ENCODE assay signal across 7 mouse cellular contexts in the genomic region with DNA sequence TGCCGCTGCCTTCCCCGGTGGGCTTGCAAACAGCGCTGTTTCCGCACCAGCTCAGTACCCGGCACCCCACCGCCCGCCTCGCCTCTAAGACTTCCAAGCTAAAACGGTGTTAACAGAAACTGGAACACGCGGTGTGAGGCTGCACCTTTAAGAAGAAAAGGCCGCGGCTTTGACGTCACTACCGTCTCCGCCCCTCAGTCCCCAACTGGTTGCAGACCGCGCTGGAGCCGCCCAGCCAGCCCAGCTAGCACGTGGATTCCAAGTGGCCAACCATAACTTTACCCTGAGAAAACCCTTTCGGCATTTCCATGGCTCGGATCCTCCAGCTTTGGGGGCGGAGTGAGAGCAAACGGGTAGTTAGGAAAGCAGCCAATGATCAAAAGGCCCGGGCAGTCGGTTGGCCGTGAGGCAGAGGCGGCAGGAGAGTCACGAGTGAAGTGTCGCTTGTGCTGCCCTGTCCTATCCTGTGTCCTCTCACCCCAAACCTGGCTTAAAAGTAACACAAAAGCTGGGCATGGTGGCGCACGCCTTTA. TPM values are rescaled to one million over a fixed set of nuclear protein-coding genes. Genes with fewer than 3 reads are reported as not detected.
DNase-seq lines count a peak whose midpoint lies in the region; ATAC-seq lines count a peak whose summit lies in the region.

No protein-coding gene starts in this region.

- peak overlapping the region; percentile 83 for H3K4me2 ChIP-seq in embryonic facial prominence, embryonic 12.5 days (replicated peaks)
- H3K4me2 ChIP-seq in limb, embryonic 11.5 days (ENCODE audit: low read depth, severe bottlenecking): peak overlapping the region; percentile 87
- peak overlapping the region; percentile 79 for H3K4me2 ChIP-seq in midbrain, embryonic 14.5 days (ENCODE audit: low read length)

- WGBS in embryonic facial prominence, embryonic 12.5 days: under 1% methylated on average over 32 of the region's 32 CpGs
- under 1% methylated on average over 32 of the region's 32 CpGs for WGBS in limb, embryonic 11.5 days
- WGBS in midbrain, embryonic 14.5 days: under 1% methylated on average over 32 of the region's 32 CpGs

- H3K27me3 ChIP-seq in embryonic facial prominence, embryonic 12.5 days: no peaks in the 10 kb centered on the region
- H3K27me3 ChIP-seq in limb, embryonic 11.5 days (ENCODE audit: control insufficient read depth, insufficient read depth, low read length): no peaks in the 10 kb centered on the region
- no peaks in the 10 kb centered on the region for H3K27me3 ChIP-seq in midbrain, embryonic 14.5 days (ENCODE audit: control insufficient read depth, insufficient read depth, low read length)

- H3K9ac ChIP-seq in embryonic facial prominence, embryonic 12.5 days: peak overlapping the region; percentile 85
- H3K9ac ChIP-seq in limb, embryonic 11.5 days (ENCODE audit: low read length): peak overlapping the region; percentile 84; the same call in 1 of the 2 replicates
- 0 out of 2 replicates have a peak overlapping the region, but pooled peaks have one; percentile 80 for H3K9ac ChIP-seq in midbrain, embryonic 14.5 days (replicated peaks; ENCODE audit: low read length)

- no peaks in the 10 kb centered on the region for H3K9me3 ChIP-seq in embryonic facial prominence, embryonic 12.5 days
- H3K9me3 ChIP-seq in limb, embryonic 11.5 days (ENCODE audit: control insufficient read depth, low read length): no peaks in the 10 kb centered on the region
- no peaks in the 10 kb centered on the region for H3K9me3 ChIP-seq in midbrain, embryonic 14.5 days (ENCODE audit: control insufficient read depth, low read length)

- H3K27ac ChIP-seq in embryonic facial prominence, embryonic 12.5 days: peak overlapping the region; percentile 87
- peak overlapping the region; percentile 73 for H3K27ac ChIP-seq in limb, embryonic 11.5 days (replicated peaks; ENCODE audit: low read depth, low read length)
- peak overlapping the region; percentile 84; the same call in 1 of the 2 replicates for H3K27ac ChIP-seq in midbrain, embryonic 14.5 days (replicated peaks; ENCODE audit: low read depth, low read length)

- peak; percentile 86 for ATAC-seq in embryonic facial prominence, embryonic 12.5 days (ENCODE audit: insufficient number of reproducible peaks, insufficient read depth, low FRiP score, low TSS enrichment)
- peak; percentile 92 for ATAC-seq in limb, embryonic 11.5 days (ENCODE audit: insufficient number of reproducible peaks, low FRiP score, low TSS enrichment, low read depth)
- ATAC-seq in midbrain, embryonic 14.5 days (ENCODE audit: low FRiP score, low TSS enrichment): peak; percentile 92

- DNase-seq in adrenal gland, postnatal 25 days: peak; percentile 95
- peak; percentile 100 for DNase-seq in heart, adult 11 months
- peak; percentile 97 for DNase-seq in kidney, adult 18-20 months
- peak; percentile 98 for DNase-seq in limb, embryonic 11.5 days (ENCODE audit: low spot score)
- DNase-seq in midbrain, embryonic 14.5 days: peak; percentile 99
- DNase-seq in spleen, adult 18-20 months: peak; percentile 89 to 91

- H3K4me3 ChIP-seq in embryonic facial prominence, embryonic 12.5 days: peak overlapping the region; percentile 80
- H3K4me3 ChIP-seq in limb, embryonic 11.5 days (ENCODE audit: low read depth, low read length): peak overlapping the region; percentile 76
- peak overlapping the region; percentile 79 for H3K4me3 ChIP-seq in midbrain, embryonic 14.5 days (replicated peaks; ENCODE audit: low read depth, low read length)

- H3K4me1 ChIP-seq in embryonic facial prominence, embryonic 12.5 days: peaks cover 28% of the 10 kb centered on the region
- H3K4me1 ChIP-seq in limb, embryonic 11.5 days (ENCODE audit: control insufficient read depth, insufficient read depth, low read length): peaks cover 14% of the 10 kb centered on the region
- peaks cover 21% of the 10 kb centered on the region for H3K4me1 ChIP-seq in midbrain, embryonic 14.5 days (ENCODE audit: control insufficient read depth, insufficient read depth, low read length)

- peaks cover 16% of the 10 kb centered on the region for H3K36me3 ChIP-seq in embryonic facial prominence, embryonic 12.5 days
- H3K36me3 ChIP-seq in limb, embryonic 11.5 days (ENCODE audit: control insufficient read depth, insufficient read depth, low read length): peaks cover 10% of the 10 kb centered on the region
- peaks cover 9% of the 10 kb centered on the region for H3K36me3 ChIP-seq in midbrain, embryonic 14.5 days (ENCODE audit: control insufficient read depth, insufficient read depth, low read length)

RNA-seq across cellular contexts. Expression of gene Slc25a39, which starts 0.7 kb away (rescaled TPM):
- total RNA-seq in adrenal gland, postnatal 25 days (2021): 439 and 629 TPM in 2 replicates
- polyA plus RNA-seq in embryonic facial prominence, embryonic 12.5 days (2016; fragmentation: Nextera tagmentation; extraction: Ambion mirVana): 188 and 189 TPM in 2 replicates
- 166 and 180 TPM in 2 replicates for polyA plus RNA-seq in limb, embryonic 11.5 days (2014; fragmentation: Nextera tagmentation; extraction: Ambion mirVana)
- polyA plus RNA-seq in midbrain, embryonic 14.5 days (2014; fragmentation: Nextera tagmentation; extraction: Ambion mirVana): 132 and 144 TPM in 2 replicates

RNA-seq across cellular contexts. Expression of gene Rundc3a, which starts 15.2 kb away (rescaled TPM):
- 24.4 and 39.7 TPM in 2 replicates for total RNA-seq in adrenal gland, postnatal 25 days (2021)
- polyA plus RNA-seq in embryonic facial prominence, embryonic 12.5 days (2016; fragmentation: Nextera tagmentation; extraction: Ambion mirVana): 15.9 and 20.4 TPM in 2 replicates
- 0.57 and 1.0 TPM in 2 replicates for polyA plus RNA-seq in limb, embryonic 11.5 days (2014; fragmentation: Nextera tagmentation; extraction: Ambion mirVana)
- polyA plus RNA-seq in midbrain, embryonic 14.5 days (2014; fragmentation: Nextera tagmentation; extraction: Ambion mirVana): 113 and 165 TPM in 2 replicates

RNA-seq across cellular contexts. Expression of gene Grn, which starts 21.7 kb away (rescaled TPM):
- 198 and 230 TPM in 2 replicates for total RNA-seq in adrenal gland, postnatal 25 days (2021)
- 116 and 126 TPM in 2 replicates for polyA plus RNA-seq in embryonic facial prominence, embryonic 12.5 days (2016; fragmentation: Nextera tagmentation; extraction: Ambion mirVana)
- 58.8 and 60.5 TPM in 2 replicates for polyA plus RNA-seq in limb, embryonic 11.5 days (2014; fragmentation: Nextera tagmentation; extraction: Ambion mirVana)
- polyA plus RNA-seq in midbrain, embryonic 14.5 days (2014; fragmentation: Nextera tagmentation; extraction: Ambion mirVana): 33.1 and 45.5 TPM in 2 replicates

RNA-seq across cellular contexts. Expression of gene Fam171a2, which starts 39.1 kb away (rescaled TPM):
- 4.3 and 8.7 TPM in 2 replicates for total RNA-seq in adrenal gland, postnatal 25 days (2021)
- 13.5 and 15.3 TPM in 2 replicates for polyA plus RNA-seq in embryonic facial prominence, embryonic 12.5 days (2016; fragmentation: Nextera tagmentation; extraction: Ambion mirVana)
- 5.5 and 7.9 TPM in 2 replicates for polyA plus RNA-seq in limb, embryonic 11.5 days (2014; fragmentation: Nextera tagmentation; extraction: Ambion mirVana)
- 28.6 and 50.4 TPM in 2 replicates for polyA plus RNA-seq in midbrain, embryonic 14.5 days (2014; fragmentation: Nextera tagmentation; extraction: Ambion mirVana)

RNA-seq across cellular contexts. Expression of gene Slc4a1, which starts 42.4 kb away (rescaled TPM):
- 1.0 and 1.8 TPM in 2 replicates for total RNA-seq in adrenal gland, postnatal 25 days (2021)
- 24.5 and 26.4 TPM in 2 replicates for polyA plus RNA-seq in embryonic facial prominence, embryonic 12.5 days (2016; fragmentation: Nextera tagmentation; extraction: Ambion mirVana)
- 20.4 and 24.6 TPM in 2 replicates for polyA plus RNA-seq in limb, embryonic 11.5 days (2014; fragmentation: Nextera tagmentation; extraction: Ambion mirVana)
- 0.51 and 2.3 TPM in 2 replicates for polyA plus RNA-seq in midbrain, embryonic 14.5 days (2014; fragmentation: Nextera tagmentation; extraction: Ambion mirVana)

Comparison
In these comparisons a context has a peak if more than half of its experiments do, and no peak if none do; other contexts are left out.
1. Peak in every context shown above with its lines: DNase-seq, ATAC-seq, H3K4me3 ChIP-seq and H3K27ac ChIP-seq.